Mouse (Mus musculus) megakaryocyte-erythroid progenitor cell, adult 5-6 weeks (primary cell): ENCODE measurements around the gene Dennd2a. TPM values are rescaled to one million over a fixed set of nuclear protein-coding genes. Genes with fewer than 3 reads are reported as not detected.
"Not testable (repeated sequence)": the region's sequence is repeated elsewhere in the genome, so short reads cannot be mapped to it uniquely, and the experiment has no call there.

Source experiments
- ATAC-seq: replicated peaks from 2 replicates; pipeline ENCODE4 v1.8.0; 2016; ENCODE audit warnings: mild to moderate bottlenecking, inconsistent platforms; ENCODE audit not compliant: severe bottlenecking, poor library complexity, low FRiP score, low TSS enrichment
- total RNA-seq, 2 experiments: library from RNA; stranded (forward) in 1 of 2; stranded (reverse) in 1 of 2; fragments of 200-1000, 215-1000 nt in 1 of 2; fragments of >200 nt in 1 of 2; fragmentation: Nextera tagmentation in 1 of 2; gene quantifications; 2 replicates each; pipeline ENCODE4 v1.2.3; 2014 to 2017

The Dennd2a gene
- total RNA-seq, 2 experiments from 2014 or later = not detected

GRCm38 (mm10) chr6:39429007-39429788, 128.5 kb downstream of the Dennd2a start:
- peak; percentile 64 for ATAC-seq

GRCm38 (mm10) chr6:39427276-39428003, 130.2 kb downstream of the Dennd2a start:
- ATAC-seq = peak; percentile 28

- ATAC-seq = no peak
These were observed 130.9 kb downstream of the Dennd2a start for GRCm38 (mm10) chr6:39426725-39427124.

- ATAC-seq = no peak
These were observed 132.5 kb downstream of the Dennd2a start for GRCm38 (mm10) chr6:39425181-39425580.

- ATAC-seq = peak; percentile 53
These were observed 134.0 kb downstream of the Dennd2a start for GRCm38 (mm10) chr6:39423686-39424085.

- 0 out of 2 replicates have a peak, but pooled peaks have one; percentile 32 for ATAC-seq
These were observed 134.5 kb downstream of the Dennd2a start for GRCm38 (mm10) chr6:39423130-39423551.

GRCm38 (mm10) chr6:39420867-39421266, 136.8 kb downstream of the Dennd2a start:
- ATAC-seq = no peak

- peak; percentile 82 for ATAC-seq
These were observed 137.6 kb downstream of the Dennd2a start, which contains the start of gene Mkrn1 for GRCm38 (mm10) chr6:39419851-39420721. Mkrn1 (minus strand) TSS chr6:39420462.

- no peak for ATAC-seq
These were observed 138.2 kb downstream of the Dennd2a start for GRCm38 (mm10) chr6:39419386-39419850.

GRCm38 (mm10) chr6:39416654-39417053, 141.0 kb downstream of the Dennd2a start:
- not testable (repeated sequence) for ATAC-seq

GRCm38 (mm10) chr6:39415762-39416161, 141.9 kb downstream of the Dennd2a start:
- peak; percentile 60 for ATAC-seq

GRCm38 (mm10) chr6:39414106-39414505, 143.6 kb downstream of the Dennd2a start:
- ATAC-seq = no peak

Other genes with a start within 250 kb of the Dennd2a start
- 6.6 and 14.7 TPM in 2 replicates for gene Slc37a3, start 180.2 kb downstream of the Dennd2a start, total RNA-seq (2014; fragmentation: Nextera tagmentation)
- 1.7 and 1.9 TPM in 2 replicates for gene Slc37a3, start 180.2 kb downstream of the Dennd2a start, total RNA-seq (2017)
- gene Rab19, start 176.7 kb downstream of the Dennd2a start, total RNA-seq (2014; fragmentation: Nextera tagmentation) = 0.20 and 0.92 TPM in 2 replicates
- 1.1 and 4.4 TPM in 2 replicates for gene Rab19, start 176.7 kb downstream of the Dennd2a start, total RNA-seq (2017)
- 91.2 and 104 TPM in 2 replicates for gene Mkrn1, start 137.4 kb downstream of the Dennd2a start, total RNA-seq (2014; fragmentation: Nextera tagmentation)
- gene Mkrn1, start 137.4 kb downstream of the Dennd2a start, total RNA-seq (2017) = 63.3 and 64.2 TPM in 2 replicates
- gene Adck2, start 16.0 kb upstream of the Dennd2a start, total RNA-seq (2014; fragmentation: Nextera tagmentation) = 12.0 and 39.5 TPM in 2 replicates
- gene Adck2, start 16.0 kb upstream of the Dennd2a start, total RNA-seq (2017) = 7.6 and 11.8 TPM in 2 replicates
- gene Gm42420, start 27.9 kb upstream of the Dennd2a start, total RNA-seq (2014; fragmentation: Nextera tagmentation) = 0.96 and 2.5 TPM in 2 replicates
- not detected in 2 replicates for gene Gm42420, start 27.9 kb upstream of the Dennd2a start, total RNA-seq (2017)
- 159 and 176 TPM in 2 replicates for gene Ndufb2, start 34.7 kb upstream of the Dennd2a start, total RNA-seq (2014; fragmentation: Nextera tagmentation)
- gene Ndufb2, start 34.7 kb upstream of the Dennd2a start, total RNA-seq (2017) = 65.9 and 71.6 TPM in 2 replicates
- gene Braf, start 167.6 kb upstream of the Dennd2a start, total RNA-seq (2014; fragmentation: Nextera tagmentation) = 29.7 and 30.3 TPM in 2 replicates
- gene Braf, start 167.6 kb upstream of the Dennd2a start, total RNA-seq (2017) = 11.6 and 24.4 TPM in 2 replicates